Mouse (Mus musculus) heart, postnatal 36 days (tissue): ENCODE data around the gene Svopl. TPM values are rescaled to one million over a fixed set of nuclear protein-coding genes. Genes with fewer than 3 reads are reported as not detected.

Experiments
- DNase-seq, 2 experiments: peaks; one replicate each; pipeline ENCODE4 v3.0.0; 2021 to 2022
- intact Hi-C: fragments of 180-260 bp; cut with DNase I; formaldehyde crosslinking; loops from one replicate; pipeline ENCODE4 v1.15.1; 2025
- total RNA-seq, 2 experiments: library from RNA; stranded (reverse); gene quantifications; 2 replicates each; pipeline ENCODE4 v1.2.3; 2021

The Svopl gene
- total RNA-seq, result under 1 TPM; 0.39 to 0.68 TPM

DNA sequence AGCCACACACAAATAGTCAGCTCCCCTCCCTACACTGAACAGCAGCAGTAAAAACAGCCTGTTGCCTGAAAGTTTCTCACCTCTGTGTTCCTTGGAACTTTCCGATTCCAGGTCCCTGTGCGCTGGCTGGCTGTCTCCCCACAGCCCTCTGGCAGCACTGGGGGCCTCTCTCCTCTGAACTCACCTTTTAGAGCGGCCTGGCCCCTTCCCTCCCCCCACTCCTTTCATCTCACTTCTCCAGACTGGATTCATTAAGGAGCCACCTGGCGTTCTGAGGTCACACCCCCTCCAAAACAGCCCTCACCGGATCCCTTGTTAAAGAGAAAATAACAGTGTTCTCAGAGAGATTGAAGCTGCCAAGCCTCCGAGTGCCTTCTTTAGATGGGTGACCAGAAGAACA lies at the start of gene Svopl:
Gene Svopl, minus strand, starts transcription at position 159 of the 400 bp plus-strand sequence.
- DNase-seq, result no peak

DNA sequence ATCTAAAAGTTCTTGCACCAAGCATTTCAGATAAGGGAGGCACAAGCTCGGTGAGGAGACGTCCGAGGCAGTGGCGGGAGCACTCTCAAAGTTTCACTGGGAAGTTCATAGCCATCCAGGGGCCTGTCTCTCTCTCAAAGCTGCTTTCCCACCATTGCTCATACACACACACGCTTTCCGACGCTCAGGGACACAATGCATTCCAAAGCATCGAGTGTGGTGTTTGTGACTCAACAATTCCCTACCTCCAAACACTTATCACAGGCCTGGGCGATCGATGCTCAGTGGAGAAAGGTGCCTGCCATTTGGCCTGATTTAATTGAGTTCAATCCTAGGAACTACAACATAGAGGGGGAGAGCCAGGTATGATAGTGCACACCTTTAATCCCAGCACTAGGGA lies 47.9 kb upstream of the Svopl start:
- intact Hi-C loops, result no loop called here
- DNase-seq, result no peak

More for the DNA sequence above, at the start of gene Svopl:
- intact Hi-C loops, result no loop called here

DNA sequence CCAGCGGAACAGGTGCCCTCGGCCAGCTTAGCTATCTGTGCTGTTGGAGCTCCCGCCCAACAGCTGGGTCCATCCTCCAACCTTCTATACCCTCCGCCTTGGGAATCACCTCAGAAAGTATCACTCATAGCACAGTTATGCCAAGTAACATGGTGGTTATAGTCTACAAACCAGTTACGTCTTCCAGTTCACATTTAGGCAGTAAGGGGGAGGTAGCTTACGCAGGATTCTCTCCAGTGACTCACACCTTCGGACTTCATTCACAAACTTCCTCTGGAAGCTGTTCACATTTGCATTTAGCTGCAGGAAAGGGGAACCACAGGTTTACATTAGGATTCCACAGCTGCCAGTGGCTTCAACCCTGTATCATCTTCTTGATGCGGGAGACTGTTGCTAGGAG lies 45.7 kb upstream of the Svopl start:
- no peak for DNase-seq
- intact Hi-C loops, result no loop called here

DNA sequence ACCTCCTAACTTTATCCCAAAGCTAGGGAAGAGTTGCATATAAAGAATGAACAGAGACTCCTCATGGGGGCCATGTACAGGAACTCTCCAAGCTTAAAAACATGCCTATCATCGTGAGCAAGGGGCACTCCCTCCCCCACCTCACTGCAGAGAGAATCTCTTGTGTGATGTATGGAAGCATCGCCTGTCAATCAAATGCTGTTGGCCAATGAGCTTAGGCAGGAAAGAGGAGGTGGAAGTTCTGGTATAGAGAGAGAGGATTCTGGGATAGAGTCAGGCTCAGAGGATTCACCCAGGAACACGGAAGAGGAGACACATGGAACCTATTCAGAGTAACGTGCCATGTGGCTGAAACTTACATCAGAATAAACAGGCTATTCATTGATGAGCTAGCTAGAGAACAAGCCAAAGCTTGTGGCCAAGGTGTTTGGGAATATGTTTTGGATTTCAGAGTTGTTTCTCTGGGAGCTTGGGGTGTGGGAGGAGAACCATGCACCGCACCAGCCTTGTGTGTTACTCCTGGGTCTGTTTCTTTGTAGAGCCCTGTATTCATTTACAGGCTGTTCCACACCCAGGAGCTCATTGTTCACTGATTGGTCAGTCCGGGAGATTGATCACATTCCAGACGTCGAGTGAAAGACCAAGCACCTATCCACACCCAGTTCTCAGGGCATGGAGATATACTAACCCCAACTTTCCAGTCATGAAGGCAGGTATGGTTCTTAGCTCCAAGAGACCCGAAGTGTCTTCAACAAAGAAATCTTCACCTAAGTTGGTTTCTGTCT lies 40.6 kb upstream of the Svopl start:
- no peak for DNase-seq
- intact Hi-C loops, result no loop called here

GRCm38 (mm10) chr6:38083204-38083603 lies 36.4 kb upstream of the Svopl start:
- intact Hi-C loops, result no loop called here
- no peak for DNase-seq

- DNase-seq, result peak in 1 of 2 experiments; percentile 28
- intact Hi-C loops, result no loop called here
Measured at GRCm38 (mm10) chr6:38081727-38082341, 35.0 kb upstream of the Svopl start.

DNA sequence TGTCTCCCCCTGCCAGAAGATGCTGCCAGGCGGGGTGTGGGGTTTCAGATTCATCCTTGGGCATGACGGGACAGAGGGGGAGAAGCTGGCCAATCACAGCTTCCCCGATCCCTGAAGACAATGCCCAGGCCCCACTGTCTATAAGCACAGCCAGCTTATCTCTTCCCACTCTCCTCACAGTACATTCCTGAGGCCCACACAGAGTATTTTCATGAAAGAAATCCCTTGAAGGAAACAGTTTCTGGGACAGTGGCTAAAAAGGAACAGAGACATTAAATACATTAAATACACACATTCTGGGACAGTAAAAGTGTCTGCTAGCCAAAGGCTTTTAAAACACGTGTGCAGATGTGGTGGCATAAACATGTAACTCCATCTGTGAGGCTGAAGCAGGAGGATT lies 33.6 kb upstream of the Svopl start:
- DNase-seq, result no peak
- intact Hi-C loops, result no loop called here

- intact Hi-C loops, result no loop called here
- no peak for DNase-seq
Measured at GRCm38 (mm10) chr6:38073592-38073991, 26.8 kb upstream of the Svopl start.

- intact Hi-C loops, result no loop called here
- no peak for DNase-seq
Measured at GRCm38 (mm10) chr6:38072137-38072796, 25.5 kb upstream of the Svopl start.

DNA sequence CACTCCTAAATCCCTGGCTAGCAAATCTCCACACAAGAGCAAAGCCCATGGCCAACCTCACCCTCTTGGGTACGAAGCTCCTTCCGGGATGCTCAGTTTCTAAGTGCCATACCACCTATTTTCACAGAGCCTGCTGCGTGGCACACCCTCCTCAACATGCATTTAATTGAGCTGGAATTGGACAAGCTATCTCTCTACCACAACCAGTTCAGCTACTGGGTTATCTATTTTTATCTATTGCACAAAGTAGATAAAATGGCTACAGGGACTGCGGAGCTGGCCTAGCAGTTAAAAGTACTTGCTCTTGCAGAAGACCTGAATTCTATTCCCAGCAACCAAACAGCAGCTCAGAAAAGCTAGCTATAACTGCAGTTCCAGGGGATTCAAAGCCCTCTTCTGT lies 24.5 kb upstream of the Svopl start:
- no peak for DNase-seq
- intact Hi-C loops, result no loop called here

DNA sequence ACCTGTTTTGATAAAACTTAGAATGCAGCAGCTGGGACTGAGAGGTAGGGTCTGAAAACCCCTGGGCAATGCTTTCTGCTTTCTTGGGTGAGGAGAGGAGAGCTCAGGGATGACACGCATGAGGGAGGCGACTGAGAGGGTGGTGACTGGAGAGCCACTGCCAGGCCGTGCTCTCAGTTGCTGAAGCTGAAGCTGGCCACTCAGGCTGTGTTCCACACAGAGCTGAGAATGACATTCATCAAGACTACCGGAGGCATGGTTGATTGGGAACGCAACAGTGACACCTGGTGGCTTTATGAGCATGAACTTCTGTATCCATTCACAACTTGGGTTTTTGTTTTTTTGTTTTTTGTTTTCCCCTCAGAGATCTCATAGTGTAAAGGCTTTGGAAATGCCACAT lies 19.4 kb upstream of the Svopl start:
- DNase-seq, result peak; percentile 54 to 56
- intact Hi-C loops, result loop anchor here (1.0 to 10.0 kb wide), 4 partner anchors 59 to 714 kb away; partner anchors contain the start of gene Trim24

DNA sequence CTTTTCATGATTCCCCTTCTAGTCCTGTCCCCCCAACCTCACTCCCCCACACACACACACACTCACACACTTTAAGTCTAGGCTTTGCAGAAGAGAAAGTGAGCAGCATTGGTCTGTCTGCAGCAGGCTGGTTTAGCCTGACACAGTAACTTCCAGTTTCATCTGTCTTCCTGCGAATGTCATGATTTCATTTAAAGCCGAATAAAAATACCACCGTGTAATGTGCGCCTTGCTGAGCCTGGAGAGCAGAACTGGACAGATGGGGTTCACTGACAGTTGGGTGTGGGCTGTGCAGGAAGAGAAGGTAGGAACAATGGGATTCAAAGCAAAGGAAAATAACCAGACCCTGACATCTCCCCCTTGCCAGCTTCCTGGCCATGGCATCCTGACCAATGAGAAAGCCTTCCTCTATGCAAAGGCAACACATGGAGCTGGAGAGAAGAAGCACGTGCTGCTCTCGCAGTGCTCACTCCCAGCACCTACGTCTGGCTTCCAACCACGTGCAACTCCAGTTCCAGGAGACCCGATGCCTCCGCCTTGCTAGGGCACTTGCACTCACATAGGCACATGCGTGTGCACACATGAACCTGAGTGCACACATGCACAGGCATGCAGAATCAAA lies 18.8 kb upstream of the Svopl start:
- DNase-seq, result no peak
- intact Hi-C loops, result loop anchor here (1.0 to 10.0 kb wide), 4 partner anchors 58 to 713 kb away; partner anchors contain the start of gene Trim24

DNA sequence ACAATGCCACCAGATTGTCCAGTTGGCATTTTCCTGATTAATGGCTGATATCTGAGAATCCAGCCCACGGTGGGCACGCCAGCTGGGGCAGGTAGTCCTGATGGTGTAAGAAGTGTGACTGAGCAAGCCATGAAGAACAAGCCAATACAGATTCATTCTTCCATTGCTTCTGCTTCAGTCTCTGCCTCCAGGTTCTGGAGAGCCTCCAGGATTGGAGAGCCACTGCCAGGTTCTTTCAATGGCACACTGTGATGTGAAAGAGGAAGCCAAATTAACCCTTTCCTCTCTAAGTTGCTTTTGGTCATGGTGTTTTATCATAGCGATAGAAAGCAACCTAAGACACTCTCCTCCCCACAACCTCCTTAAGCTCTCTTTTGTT lies 18.3 kb upstream of the Svopl start:
- no peak for DNase-seq

GRCm38 (mm10) chr6:38064621-38065020 lies 17.8 kb upstream of the Svopl start:
- intact Hi-C loops, result loop anchor here (5.0 to 10.0 kb wide), 2 partner anchors 190 to 712 kb away; partner anchors contain the start of gene Trim24
- no peak for DNase-seq

More for the DNA sequence above, 18.3 kb upstream of the Svopl start:
- intact Hi-C loops, result loop anchor here (5.0 to 10.0 kb wide), 2 partner anchors 190 to 713 kb away; partner anchors contain the start of gene Trim24

- intact Hi-C loops, result no loop called here
- no peak for DNase-seq
Measured at GRCm38 (mm10) chr6:38058805-38059204, 12.0 kb upstream of the Svopl start.

DNA sequence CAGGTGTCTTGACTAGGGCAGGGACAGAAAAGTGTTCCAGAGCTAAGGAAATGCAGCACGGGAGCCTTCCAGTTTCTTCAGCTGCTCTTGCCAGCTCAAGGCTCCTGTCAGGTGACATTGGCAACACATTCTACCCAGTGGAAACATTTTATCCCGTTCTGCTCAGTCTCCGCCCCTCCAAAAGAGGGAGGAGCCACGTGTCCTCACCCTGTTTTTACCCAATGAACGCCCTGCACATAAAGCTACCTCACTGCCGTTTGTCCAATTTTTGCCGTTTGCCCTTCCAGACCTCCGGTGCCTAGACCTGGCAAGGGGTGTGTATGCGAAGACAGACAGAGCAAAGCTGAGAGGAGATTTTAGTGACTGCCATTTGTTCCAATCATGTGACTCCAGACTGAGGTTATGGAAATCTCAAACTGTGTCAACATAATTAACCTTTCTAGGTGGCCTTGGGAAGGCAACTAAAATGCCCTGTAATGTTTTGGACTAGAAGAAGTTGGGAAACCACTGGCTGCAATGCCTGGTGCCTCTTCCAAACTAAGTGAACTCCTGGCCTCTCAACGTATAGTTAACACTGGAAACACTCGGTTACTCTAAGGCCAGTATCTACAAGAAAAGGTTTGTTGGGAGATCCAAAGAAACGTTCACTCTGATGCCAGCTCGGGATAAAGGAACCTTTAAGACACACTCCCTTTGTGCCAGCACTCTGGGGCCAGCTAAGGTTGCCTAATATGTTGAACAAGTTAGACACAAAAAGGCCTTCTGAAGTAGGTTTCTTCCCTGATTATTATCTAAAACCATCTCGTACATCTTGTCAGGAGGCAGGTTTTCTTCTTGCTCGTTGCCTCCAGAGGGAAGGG lies 8.9 kb upstream of the Svopl start:
- no peak for DNase-seq
- intact Hi-C loops, result no loop called here

DNA sequence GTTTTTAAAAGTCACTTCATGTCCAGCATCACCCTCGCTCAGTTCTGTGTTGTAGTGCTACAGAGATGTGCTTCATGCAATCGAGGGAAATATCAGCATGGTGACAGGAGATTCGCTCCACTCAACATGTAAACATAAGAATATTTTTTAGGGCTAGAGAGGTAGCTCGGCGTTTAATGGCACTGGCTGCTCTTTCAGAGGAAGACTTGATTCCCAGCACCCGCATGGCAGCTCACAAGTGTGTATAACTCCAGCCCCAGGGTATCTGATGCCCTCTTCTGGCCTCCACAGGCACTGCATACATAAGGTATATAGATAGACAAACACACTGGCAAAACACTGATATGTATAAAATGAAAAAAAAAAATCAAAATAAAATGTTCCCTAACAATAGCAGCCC lies 2.8 kb upstream of the Svopl start:
- intact Hi-C loops, result no loop called here
- DNase-seq, result peak in 1 of 2 experiments; percentile 14

GRCm38 (mm10) chr6:38048800-38049561 lies 2.2 kb upstream of the Svopl start:
- intact Hi-C loops, result no loop called here
- DNase-seq, result peak in 1 of 2 experiments; percentile 22

DNA sequence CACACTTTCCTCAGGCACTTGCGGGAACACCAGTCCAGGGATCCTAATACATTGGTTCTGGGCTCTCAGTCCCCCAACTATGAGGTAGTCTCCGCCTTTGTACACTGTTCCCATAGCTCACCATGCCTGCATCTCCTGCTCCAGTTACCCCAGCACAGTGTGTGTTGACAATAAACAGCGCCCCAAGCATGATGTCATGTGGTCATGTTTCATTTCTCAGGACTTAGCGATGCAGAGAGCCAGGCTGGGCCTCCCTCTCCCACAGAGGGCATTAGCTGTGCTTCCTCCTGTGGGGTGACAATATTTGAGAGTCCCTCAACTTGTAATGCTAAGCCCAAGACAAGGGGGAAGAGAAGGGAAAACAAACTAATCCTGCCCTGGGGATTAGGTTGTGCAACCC lies 1.2 kb upstream of the Svopl start:
- no peak for DNase-seq
- intact Hi-C loops, result no loop called here
